Mouse (Mus musculus): ENCODE results near the gene Ankar. TPM values are rescaled to one million over a fixed set of nuclear protein-coding genes. Genes with fewer than 3 reads are reported as not detected.

Ankar gene
- polyA plus RNA-seq, 1 experiment from 2014 or later: not detected

- WGBS: 85% methylated on average over 4 of the region's 4 CpGs
- Histone ChIP-seq H3K27me3 (ENCODE audit: control insufficient read depth, insufficient read depth, low read length) (no peaks in the 10 kb centered on the region), H3K9ac (no peak overlapping the region), H3K9me3 (ENCODE audit: control insufficient read depth, low read length) (no peaks in the 10 kb centered on the region), H3K4me3 (replicated peaks; ENCODE audit: low read length) (no peak overlapping the region), H3K36me3 (replicated peaks; ENCODE audit: control insufficient read depth, insufficient read depth) (no peaks in the 10 kb centered on the region), H3K4me2 (replicated peaks) (no peak overlapping the region), H3K4me1 (replicated peaks; ENCODE audit: control insufficient read depth, insufficient read depth, low read length) (0 out of 2 replicates have a peak, but pooled peaks cover 3% of the 10 kb centered on the region), H3K27ac (no peak overlapping the region)
- DNase-seq (ENCODE audit: low spot score) (no peak), ATAC-seq (ENCODE audit: low FRiP score) (no peak)
These were observed 28.4 kb upstream of the Ankar start for GRCm38 (mm10) chr1:72728781-72729180.

- ATAC-seq (ENCODE audit: low FRiP score) (no peak), DNase-seq (ENCODE audit: low spot score) (no peak)
- 93% methylated on average over 11 of the region's 13 CpGs for WGBS
- no peak overlapping the region for H3K4me2 ChIP-seq (replicated peaks)
- no peaks in the 10 kb centered on the region for H3K36me3 ChIP-seq (replicated peaks; ENCODE audit: control insufficient read depth, insufficient read depth)
- H3K4me3 ChIP-seq (replicated peaks; ENCODE audit: low read length): no peak overlapping the region
- H3K9me3 ChIP-seq (ENCODE audit: control insufficient read depth, low read length): no peaks in the 10 kb centered on the region
- no peak overlapping the region for H3K9ac ChIP-seq
- H3K27me3 ChIP-seq (ENCODE audit: control insufficient read depth, insufficient read depth, low read length): no peaks in the 10 kb centered on the region
- no peak overlapping the region for H3K27ac ChIP-seq
- 0 out of 2 replicates have a peak, but pooled peaks cover 3% of the 10 kb centered on the region for H3K4me1 ChIP-seq (replicated peaks; ENCODE audit: control insufficient read depth, insufficient read depth, low read length)
These were observed 25.6 kb upstream of the Ankar start for GRCm38 (mm10) chr1:72725941-72726340.

- Histone ChIP-seq H3K36me3 (replicated peaks; ENCODE audit: control insufficient read depth, insufficient read depth) (no peaks in the 10 kb centered on the region), H3K27me3 (ENCODE audit: control insufficient read depth, insufficient read depth, low read length) (no peaks in the 10 kb centered on the region), H3K9ac (no peak overlapping the region), H3K27ac (no peak overlapping the region), H3K4me2 (replicated peaks) (no peak overlapping the region), H3K4me3 (replicated peaks; ENCODE audit: low read length) (no peak overlapping the region), H3K4me1 (replicated peaks; ENCODE audit: control insufficient read depth, insufficient read depth, low read length) (no peaks in the 10 kb centered on the region), H3K9me3 (ENCODE audit: control insufficient read depth, low read length) (no peaks in the 10 kb centered on the region)
- WGBS: 80% methylated on average over 2 of the region's 2 CpGs
- DNase-seq (ENCODE audit: low spot score) (no peak), ATAC-seq (ENCODE audit: low FRiP score) (no peak)
These were observed 24.0 kb upstream of the Ankar start for GRCm38 (mm10) chr1:72724354-72724753.

- no peak overlapping the region for H3K4me3 ChIP-seq (replicated peaks; ENCODE audit: low read length)
- no peaks in the 10 kb centered on the region for H3K27me3 ChIP-seq (ENCODE audit: control insufficient read depth, insufficient read depth, low read length)
- no peak overlapping the region for H3K4me2 ChIP-seq (replicated peaks)
- H3K4me1 ChIP-seq (replicated peaks; ENCODE audit: control insufficient read depth, insufficient read depth, low read length): no peaks in the 10 kb centered on the region
- no peak overlapping the region for H3K27ac ChIP-seq
- H3K36me3 ChIP-seq (replicated peaks; ENCODE audit: control insufficient read depth, insufficient read depth): 0 out of 2 replicates have a peak, but pooled peaks cover 4% of the 10 kb centered on the region
- DNase-seq (ENCODE audit: low spot score) (no peak), ATAC-seq (ENCODE audit: low FRiP score) (no peak)
- 46% methylated on average over 8 of the region's 8 CpGs for WGBS
- H3K9me3 ChIP-seq (ENCODE audit: control insufficient read depth, low read length): no peaks in the 10 kb centered on the region
- no peak overlapping the region for H3K9ac ChIP-seq
These were observed 22.3 kb upstream of the Ankar start for GRCm38 (mm10) chr1:72722646-72723045.

- H3K27ac ChIP-seq: no peak overlapping the region
- ATAC-seq (ENCODE audit: low FRiP score): peak; percentile 81
- DNase-seq (ENCODE audit: low spot score): peak; percentile 57
- peaks cover 16% of the 10 kb centered on the region; the same call in 1 of the 2 replicates for H3K36me3 ChIP-seq (replicated peaks; ENCODE audit: control insufficient read depth, insufficient read depth)
- no peak overlapping the region for H3K4me2 ChIP-seq (replicated peaks)
- H3K4me1 ChIP-seq (replicated peaks; ENCODE audit: control insufficient read depth, insufficient read depth, low read length): no peaks in the 10 kb centered on the region
- H3K27me3 ChIP-seq (ENCODE audit: control insufficient read depth, insufficient read depth, low read length): no peaks in the 10 kb centered on the region
- no peaks in the 10 kb centered on the region for H3K9me3 ChIP-seq (ENCODE audit: control insufficient read depth, low read length)
- H3K9ac ChIP-seq: no peak overlapping the region
- no peak overlapping the region for H3K4me3 ChIP-seq (replicated peaks; ENCODE audit: low read length)
- WGBS: 15% methylated on average over 6 of the region's 6 CpGs
These were observed 19.8 kb upstream of the Ankar start for GRCm38 (mm10) chr1:72720115-72720725.

- Histone ChIP-seq H3K4me3 (replicated peaks; ENCODE audit: low read length) (no peak overlapping the region), H3K4me1 (replicated peaks; ENCODE audit: control insufficient read depth, insufficient read depth, low read length) (no peaks in the 10 kb centered on the region), H3K4me2 (replicated peaks) (no peak overlapping the region), H3K27me3 (ENCODE audit: control insufficient read depth, insufficient read depth, low read length) (no peaks in the 10 kb centered on the region), H3K27ac (no peak overlapping the region), H3K9ac (no peak overlapping the region), H3K9me3 (ENCODE audit: control insufficient read depth, low read length) (no peaks in the 10 kb centered on the region), H3K36me3 (replicated peaks; ENCODE audit: control insufficient read depth, insufficient read depth) (peaks cover 29% of the 10 kb centered on the region)
- DNase-seq (ENCODE audit: low spot score): peak; percentile 78
- 24% methylated on average over 5 of the region's 5 CpGs for WGBS
- ATAC-seq (ENCODE audit: low FRiP score): peak; percentile 38; the same call in 1 of the 2 replicates
These were observed 18.5 kb upstream of the Ankar start for GRCm38 (mm10) chr1:72718846-72719245.

- DNase-seq (ENCODE audit: low spot score) (no peak), ATAC-seq (ENCODE audit: low FRiP score) (no peak)
- WGBS: 91% methylated on average over 7 of the region's 7 CpGs
- Histone ChIP-seq H3K4me1 (replicated peaks; ENCODE audit: control insufficient read depth, insufficient read depth, low read length) (peaks cover 7% of the 10 kb centered on the region), H3K9ac (no peak overlapping the region), H3K4me3 (replicated peaks; ENCODE audit: low read length) (no peak overlapping the region), H3K4me2 (replicated peaks) (no peak overlapping the region), H3K36me3 (replicated peaks; ENCODE audit: control insufficient read depth, insufficient read depth) (peaks cover 40% of the 10 kb centered on the region), H3K27ac (no peak overlapping the region), H3K27me3 (ENCODE audit: control insufficient read depth, insufficient read depth, low read length) (no peaks in the 10 kb centered on the region), H3K9me3 (ENCODE audit: control insufficient read depth, low read length) (no peaks in the 10 kb centered on the region)
These were observed 17.2 kb upstream of the Ankar start for GRCm38 (mm10) chr1:72717540-72717939.

- DNase-seq (ENCODE audit: low spot score) (peak; percentile 88), ATAC-seq (ENCODE audit: low FRiP score) (no peak)
- peaks cover 13% of the 10 kb centered on the region for H3K4me1 ChIP-seq (replicated peaks; ENCODE audit: control insufficient read depth, insufficient read depth, low read length)
- no peak overlapping the region for H3K9ac ChIP-seq
- no peak overlapping the region for H3K4me3 ChIP-seq (replicated peaks; ENCODE audit: low read length)
- no peaks in the 10 kb centered on the region for H3K9me3 ChIP-seq (ENCODE audit: control insufficient read depth, low read length)
- peaks cover 46% of the 10 kb centered on the region for H3K36me3 ChIP-seq (replicated peaks; ENCODE audit: control insufficient read depth, insufficient read depth)
- H3K4me2 ChIP-seq (replicated peaks): no peak overlapping the region
- H3K27me3 ChIP-seq (ENCODE audit: control insufficient read depth, insufficient read depth, low read length): no peaks in the 10 kb centered on the region
- WGBS: 12% methylated on average over 5 of the region's 5 CpGs
- H3K27ac ChIP-seq: no peak overlapping the region
These were observed 16.5 kb upstream of the Ankar start for GRCm38 (mm10) chr1:72716926-72717325.

GRCm38 (mm10) chr1:72716421-72716820 is 16.0 kb upstream of the Ankar start:
- Histone ChIP-seq H3K9me3 (ENCODE audit: control insufficient read depth, low read length) (no peaks in the 10 kb centered on the region), H3K4me3 (replicated peaks; ENCODE audit: low read length) (no peak overlapping the region), H3K4me1 (replicated peaks; ENCODE audit: control insufficient read depth, insufficient read depth, low read length) (peaks cover 14% of the 10 kb centered on the region), H3K27me3 (ENCODE audit: control insufficient read depth, insufficient read depth, low read length) (no peaks in the 10 kb centered on the region), H3K36me3 (replicated peaks; ENCODE audit: control insufficient read depth, insufficient read depth) (peaks cover 47% of the 10 kb centered on the region), H3K27ac (no peak overlapping the region), H3K9ac (no peak overlapping the region), H3K4me2 (replicated peaks) (no peak overlapping the region)
- DNase-seq (ENCODE audit: low spot score): no peak
- 59% methylated on average over 2 of the region's 2 CpGs for WGBS
- no peak for ATAC-seq (ENCODE audit: low FRiP score)
